Comparison of ENCODE assay signal across 10 mouse cellular contexts in the genomic region with DNA sequence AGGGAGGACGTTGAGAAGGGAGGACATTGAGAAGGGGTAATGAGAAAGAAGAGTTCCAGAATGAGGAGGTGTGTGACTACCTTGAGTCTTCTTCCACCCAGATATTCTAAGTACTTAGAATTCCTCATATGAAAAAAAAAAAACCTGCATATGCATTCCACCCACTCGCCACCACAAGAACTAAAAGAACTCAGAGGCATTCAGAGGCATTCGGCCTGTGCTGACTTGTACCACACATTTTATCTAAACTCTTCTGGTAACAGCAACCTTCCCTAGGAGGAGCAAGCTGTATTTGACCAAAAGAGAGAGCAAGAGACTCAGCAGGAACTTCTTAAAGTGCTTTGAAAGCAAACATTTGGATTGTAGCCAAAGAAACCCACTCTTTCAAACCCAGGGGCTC.
A peak's percentile ranks its signal among the peaks of the same experiment; 100 is the strongest.
DNase-seq lines count a peak whose midpoint lies in the region.
"Had no signal": no experiment of that assay in that cellular context is flagged by ENCODE, and none has a peak within 500 bp of the region (broad histone marks: within the 10 kb centered on the region; RNA-seq: fewer than 3 reads in every experiment).

No protein-coding gene starts in this region.

- DNase-seq in layer of hippocampus, adult 11-12 months (ENCODE audit: low spot score), result peak; percentile 15
- DNase-seq in layer of hippocampus, adult 8-10 months (ENCODE audit: low spot score in 2 of 2), result no peak
- peak; percentile 31 to 46 for DNase-seq in right cerebral cortex, adult 2 months (ENCODE audit: low spot score in 2 of 2)
- no peak for DNase-seq in right cerebral cortex, postnatal 4 days
- peak; percentile 14 for DNase-seq in gonadal fat pad, adult 2 months (ENCODE audit: low read depth)
- no peak for DNase-seq in cerebellum, adult 9-10 months
- DNase-seq in neural tube, embryonic 10.5 days (ENCODE audit: extremely low spot score, low spot score), result no peak
- DNase-seq: kidney, postnatal 10 days; retina, postnatal 1 day; thymus, adult 18-20 months had no signal

Comparison
In these comparisons a context has a peak if more than half of its experiments do, and no peak if none do; other contexts are left out.
1. DNase-seq: peak in layer of hippocampus, adult 11-12 months (single experiment), right cerebral cortex, adult 2 months (2 of 2) and gonadal fat pad, adult 2 months (single experiment); none in layer of hippocampus, adult 8-10 months (0 of 2), right cerebral cortex, postnatal 4 days (single experiment), cerebellum, adult 9-10 months (single experiment) and neural tube, embryonic 10.5 days (single experiment).